Mouse (Mus musculus) liver, postnatal 0 days (tissue): ENCODE measurements around the gene Clk2.

Experiments used
- CTCF ChIP-seq: sonication (generic); IDR thresholded peaks from 2 replicates; pipeline ENCODE4 v1.5.1; 2016; ENCODE audit warnings: antibody characterized with exemption, low read depth
- EP300 ChIP-seq: IDR thresholded peaks from 2 replicates; pipeline ENCODE4 v1.6.1; 2016; ENCODE audit warnings: antibody characterized with exemption, low read depth, mild to moderate bottlenecking

DNA sequence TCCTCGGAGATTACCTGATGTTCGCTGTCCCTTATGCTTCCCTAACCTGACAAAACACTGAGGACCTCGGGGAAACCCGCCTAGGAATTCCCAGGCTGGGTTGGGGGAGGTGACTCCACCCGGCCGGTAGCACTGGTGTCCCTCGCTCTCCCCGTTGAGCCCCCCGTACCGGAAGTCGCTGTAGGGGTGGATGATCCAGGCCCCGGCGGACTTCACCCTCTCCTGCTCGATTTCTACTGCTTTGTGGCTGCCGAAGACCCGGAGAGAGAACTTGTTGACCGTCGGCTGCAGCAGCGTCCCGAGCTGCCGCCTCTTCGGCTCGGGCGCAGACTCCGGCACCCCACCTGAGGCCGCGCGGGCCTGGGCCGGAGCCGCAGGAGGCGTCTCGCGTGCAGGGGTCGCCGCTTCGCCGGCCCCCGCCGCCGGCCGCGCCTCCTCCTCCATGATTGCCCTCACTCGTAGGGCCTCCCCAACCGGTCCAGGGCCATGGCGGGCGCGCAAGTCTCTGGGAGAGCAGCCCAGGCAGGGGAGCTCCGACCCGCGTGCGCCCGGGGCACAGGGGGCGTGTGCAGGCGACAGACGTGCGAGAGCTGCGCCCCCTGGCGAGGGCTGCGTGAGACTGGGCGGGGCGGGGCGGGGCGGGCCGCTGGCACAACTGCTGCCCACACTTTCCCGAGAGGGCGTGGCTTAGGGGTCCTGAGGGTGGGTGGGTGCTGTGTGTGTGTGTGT lies 4.8 kb upstream of the Clk2 start, which contains the start of gene Hcn3:
- TF ChIP-seq CTCF (peak; percentile 83), EP300 (no peak)
